ENCODE assay signal across 8 mouse cellular contexts in genomic region chr17:5397148-5398007, GRCm38 (mm10). TPM values are rescaled to one million over a fixed set of nuclear protein-coding genes. Genes with fewer than 3 reads are reported as not detected.
DNase-seq lines count a peak whose midpoint lies in the region; ATAC-seq lines count a peak whose summit lies in the region.

No protein-coding gene starts in this region.

- H3K4me3 ChIP-seq in hindbrain, embryonic 16.5 days (ENCODE audit: low read length): no peak overlapping the region

- peak; percentile 78 for DNase-seq in R1 (ENCODE audit: low read depth, low spot score)
- peak; percentile 95 for DNase-seq in cerebellum, postnatal 25 days
- DNase-seq in gastrocnemius, adult 18-20 months (ENCODE audit: low spot score): peak; percentile 82
- peak; percentile 75 for DNase-seq in left cerebral cortex, adult 11 months (ENCODE audit: low spot score)
- DNase-seq in lung, postnatal 36 days: peak; percentile 90
- DNase-seq in retina, postnatal 7 days (ENCODE audit: low read depth, low spot score): peak; percentile 74
- DNase-seq in urinary bladder, adult 18-20 months (ENCODE audit: low spot score in 2 of 2): peak; percentile 68 to 76

- peak overlapping the region; percentile 53 for H3K9ac ChIP-seq in hindbrain, embryonic 16.5 days (ENCODE audit: low read depth, low read length)

- H3K9me3 ChIP-seq in hindbrain, embryonic 16.5 days (ENCODE audit: control insufficient read depth, low read length): no peaks in the 10 kb centered on the region

- H3K27ac ChIP-seq in hindbrain, embryonic 16.5 days (ENCODE audit: low read depth, low read length): no peak overlapping the region

- ATAC-seq in hindbrain, embryonic 16.5 days: peak; percentile 89

- 26% methylated on average over 33 of the region's 33 CpGs for WGBS in hindbrain, embryonic 16.5 days

- peaks cover 4% of the 10 kb centered on the region; the same call in 1 of the 2 replicates for H3K4me1 ChIP-seq in hindbrain, embryonic 16.5 days (ENCODE audit: control insufficient read depth, insufficient read depth, low read depth, low read length)

- peak overlapping the region; percentile 37 for H3K4me2 ChIP-seq in hindbrain, embryonic 16.5 days (ENCODE audit: low read length)

- H3K27me3 ChIP-seq in hindbrain, embryonic 16.5 days (replicated peaks; ENCODE audit: control insufficient read depth, insufficient read depth, low read length): no peaks in the 10 kb centered on the region

- H3K36me3 ChIP-seq in hindbrain, embryonic 16.5 days (ENCODE audit: control insufficient read depth, insufficient read depth, low read length): no peaks in the 10 kb centered on the region

RNA-seq across cellular contexts. Expression of gene Ldhal6b, which starts 21.2 kb away (rescaled TPM):
- under 1 TPM; 0.37 to 0.45 TPM for total RNA-seq in gastrocnemius, adult 18-20 months (2021)
- polyA plus RNA-seq in hindbrain, embryonic 16.5 days (2015; fragmentation: Nextera tagmentation; extraction: Ambion mirVana): not detected in 2 replicates

RNA-seq across cellular contexts. Expression of gene Tmem242, which starts 42.7 kb away (rescaled TPM):
- total RNA-seq in gastrocnemius, adult 18-20 months (2021): 100 to 1,000 TPM; 147 to 152 TPM
- polyA plus RNA-seq in hindbrain, embryonic 16.5 days (2015; fragmentation: Nextera tagmentation; extraction: Ambion mirVana): 112 and 118 TPM in 2 replicates
